Mouse (Mus musculus) heart, adult 2 months (tissue): ENCODE measurements at regions not wholly inside any gene's neighbourhood (a gene's known extent, or its start where the extent isn't known, plus 50 kb on each side); places are given as distances from the start of the nearest gene placed in this dataset.

Experiments
- CTCF ChIP-seq: fragments of 200-600 bp; IDR thresholded peaks from 2 replicates; pipeline ENCODE4 v1.8.1; 2022; ENCODE audit warnings: antibody characterized with exemption, mild to moderate bottlenecking, moderate library complexity
- EP300 ChIP-seq: fragments of 200-500 bp; IDR thresholded peaks from 2 replicates; pipeline ENCODE4 v1.6.1; 2011; ENCODE audit warnings: low read depth, low read length, control low read depth; ENCODE audit not compliant: insufficient read depth
- POLR2A ChIP-seq: fragments of 200-500 bp; IDR thresholded peaks from 2 replicates; pipeline ENCODE4 v1.6.1; 2011; ENCODE audit warnings: mild to moderate bottlenecking, low read depth, low read length, control low read depth; ENCODE audit not compliant: insufficient read depth

DNA sequence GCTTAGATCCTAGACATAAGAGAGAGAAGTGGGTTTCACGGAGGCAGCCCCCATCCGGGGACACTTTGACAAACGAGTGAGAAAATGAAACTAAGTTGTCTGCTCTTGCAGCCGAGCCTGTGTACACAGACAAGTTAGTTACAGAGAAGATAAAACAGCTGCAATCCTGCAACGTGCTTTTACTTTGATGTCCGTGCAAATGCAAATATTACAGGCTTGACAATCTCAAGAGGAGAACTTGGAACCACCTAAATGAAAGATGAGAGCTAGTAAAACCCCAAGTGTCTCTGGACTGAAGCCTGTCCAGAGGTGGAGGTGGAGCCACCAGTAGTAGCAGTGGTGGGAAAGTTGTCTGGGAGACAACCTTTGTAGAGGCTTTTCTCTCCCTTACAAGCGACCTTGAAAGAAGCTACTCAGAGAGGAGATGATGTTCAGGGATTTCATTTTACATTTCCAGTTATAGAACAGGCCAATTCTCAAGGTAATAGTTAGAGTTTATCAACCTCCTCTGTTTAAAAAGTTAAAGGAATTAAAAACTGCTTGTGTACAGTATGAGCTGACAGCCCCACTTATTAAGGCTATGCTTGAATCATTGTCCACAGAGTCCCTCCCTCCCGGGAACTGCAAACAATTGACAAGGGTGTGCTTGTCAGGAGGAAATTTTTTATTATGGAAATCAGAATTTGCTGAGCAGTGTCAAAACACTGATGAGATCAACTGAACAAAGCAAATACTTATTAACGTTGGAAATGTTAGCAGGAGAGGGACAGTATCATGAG is 99.7 kb upstream of the Ppp6c start:
- TF ChIP-seq CTCF (no peak), POLR2A (no peak), EP300 (no peak)
